Mouse (Mus musculus) forebrain, postnatal 0 days (tissue): Measurements from ENCODE around the gene Fam3c. TPM values are rescaled to one million over a fixed set of nuclear protein-coding genes. Genes with fewer than 3 reads are reported as not detected.

Experiments
- ATAC-seq: fragments of 200-750 bp; cut with Nextera tagmentation; 2 replicates; pipeline ENCODE4 v1.8.0; 2017; ENCODE audit warnings: mild to moderate bottlenecking, moderate library complexity
- DNase-seq: peaks from one replicate; pipeline ENCODE4 v3.0.0-alpha.2; 2015
- H3K27ac ChIP-seq: fragments of 300-500 bp; sonication (generic); 2 replicates; pipeline ENCODE4 v1.5.1; 2014; ENCODE audit warnings: low read depth, mild to moderate bottlenecking, antibody characterized with exemption, low read length, moderate library complexity, mixed read lengths
- H3K27me3 ChIP-seq: fragments of 300-500 bp; sonication (generic); 2 replicates; pipeline ENCODE4 v1.6.1; 2014; ENCODE audit warnings: mild to moderate bottlenecking, low read length, mixed read lengths; ENCODE audit not compliant: insufficient read depth
- H3K36me3 ChIP-seq: fragments of 300-500 bp; sonication (generic); 2 replicates; pipeline ENCODE4 v1.6.1; 2014; ENCODE audit warnings: mild to moderate bottlenecking, moderate library complexity; ENCODE audit not compliant: insufficient read depth
- H3K4me1 ChIP-seq: fragments of 300-500 bp; sonication (generic); 2 replicates; pipeline ENCODE4 v1.6.1; 2014; ENCODE audit warnings: antibody characterized with exemption; ENCODE audit not compliant: insufficient read depth
- H3K4me2 ChIP-seq: fragments of 300-500 bp; sonication (generic); 2 replicates; pipeline ENCODE4 v1.6.1; 2014; ENCODE audit warnings: low read depth, mild to moderate bottlenecking, moderate library complexity
- H3K4me3 ChIP-seq: fragments of 300-500 bp; sonication (generic); 2 replicates; pipeline ENCODE4 v1.5.1; 2014; ENCODE audit warnings: low read depth, low read length, mixed read lengths
- H3K9ac ChIP-seq: fragments of 300-500 bp; sonication (generic); 2 replicates; pipeline ENCODE4 v1.6.1; 2014; ENCODE audit warnings: mild to moderate bottlenecking
- H3K9me3 ChIP-seq: fragments of 300-500 bp; sonication (generic); 2 replicates; pipeline ENCODE4 v1.6.1; 2016; ENCODE audit warnings: low read length
- CTCF ChIP-seq: sonication (generic); IDR thresholded peaks from 2 replicates; pipeline ENCODE4 v1.5.1; 2016; ENCODE audit warnings: antibody characterized with exemption, control low read depth, low read depth
- WGBS: fragments of 180-500 bp; shearing (Covaris S2); extraction: QIAGEN DNeasy Blood & Tissue Kit; methylation state at CpG from one replicate; pipeline ENCODE4 v1.1.7; 2014; 5-methylcytosine and 5-hydroxymethylcytosine counted together
- polyA plus RNA-seq: library from polyadenylated mRNA; unstranded; fragments of >200 nt; fragmentation: Nextera tagmentation; extraction: Ambion mirVana; gene quantifications from 2 replicates; pipeline ENCODE4 v1.2.1, GENCODE M21; 2015
- total RNA-seq: library from RNA; depleted of rRNA; stranded (reverse); fragments of >200 nt; gene quantifications from 2 replicates; pipeline ENCODE4 v1.2.3, GENCODE M21; 2014

Gene Fam3c
- total and polyA plus RNA-seq, 2 experiments from 2014 or later, result 49.7 to 98.9 TPM

DNA sequence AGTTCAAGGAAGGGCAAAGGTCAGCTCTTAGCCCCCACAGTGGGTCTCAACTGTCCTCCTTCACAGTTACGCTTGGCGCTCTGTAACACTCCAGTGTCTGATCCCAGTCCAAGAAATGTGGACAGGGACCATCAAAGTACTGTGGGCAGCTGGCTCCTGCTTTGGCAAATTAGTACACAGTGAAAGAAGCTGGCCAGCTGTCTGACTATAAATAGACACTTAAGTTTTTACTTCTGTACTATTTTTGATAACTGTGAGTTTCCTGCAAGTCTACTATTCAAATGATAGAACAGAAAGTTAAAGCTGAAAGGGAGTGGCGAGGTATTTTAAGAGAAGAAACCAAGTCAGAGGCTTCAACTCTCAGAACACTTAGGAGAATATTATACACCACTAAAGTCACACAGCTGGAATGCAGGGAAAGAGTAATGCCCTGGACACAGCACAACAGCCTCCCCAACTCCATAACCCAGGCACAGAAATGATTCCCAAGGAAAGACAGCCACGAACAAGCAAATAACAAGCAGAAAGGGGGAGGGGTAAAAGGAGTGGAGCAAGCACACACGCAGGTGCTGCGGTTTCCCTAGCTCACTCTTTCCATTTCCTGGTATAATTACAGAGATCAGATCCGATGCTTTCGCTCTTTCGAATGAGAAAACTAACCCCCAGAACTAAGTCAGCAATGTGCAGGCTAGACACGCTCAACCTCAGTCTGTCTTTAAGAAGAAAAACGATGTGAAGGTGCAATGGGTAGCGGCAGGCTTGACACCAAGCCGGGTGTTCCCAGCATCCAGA is 25.7 kb downstream of the Fam3c start:
- Histone ChIP-seq H3K4me3 (no peak overlapping the region), H3K27ac (no peak overlapping the region), H3K4me1 (no peaks in the 10 kb centered on the region), H3K9ac (no peak overlapping the region), H3K36me3 (peaks cover 4% of the 10 kb centered on the region; the same call in 1 of the 2 replicates), H3K27me3 (no peaks in the 10 kb centered on the region), H3K9me3 (no peaks in the 10 kb centered on the region), H3K4me2 (no peak overlapping the region)
- 89% methylated on average over 13 of the region's 13 CpGs for WGBS
- TF ChIP-seq CTCF, result no peak
- DNase-seq (no peak), ATAC-seq (no peak)

GRCm38 (mm10) chr6:22327931-22328330 is 28.1 kb downstream of the Fam3c start:
- WGBS, result 82% methylated on average over 8 of the region's 8 CpGs
- Histone ChIP-seq H3K27me3 (no peaks in the 10 kb centered on the region), H3K9me3 (no peaks in the 10 kb centered on the region), H3K9ac (no peak overlapping the region), H3K36me3 (peaks cover 7% of the 10 kb centered on the region; the same call in 1 of the 2 replicates), H3K4me2 (no peak overlapping the region), H3K4me3 (no peak overlapping the region), H3K4me1 (no peaks in the 10 kb centered on the region), H3K27ac (no peak overlapping the region)
- TF ChIP-seq CTCF, result no peak
- no peak for ATAC-seq
- no peak for DNase-seq

- Histone ChIP-seq H3K27me3 (no peaks in the 10 kb centered on the region), H3K9ac (no peak overlapping the region), H3K4me3 (no peak overlapping the region), H3K27ac (no peak overlapping the region), H3K4me1 (no peaks in the 10 kb centered on the region), H3K4me2 (no peak overlapping the region), H3K36me3 (peaks cover 7% of the 10 kb centered on the region; the same call in 1 of the 2 replicates), H3K9me3 (no peaks in the 10 kb centered on the region)
- DNase-seq (no peak), ATAC-seq (no peak)
- TF ChIP-seq CTCF, result no peak
- 49% methylated on average over 4 of the region's 4 CpGs for WGBS
These were observed 29.0 kb downstream of the Fam3c start for GRCm38 (mm10) chr6:22327091-22327490.

GRCm38 (mm10) chr6:22326289-22326688 is 29.8 kb downstream of the Fam3c start:
- Histone ChIP-seq H3K4me3 (no peak overlapping the region), H3K27me3 (no peaks in the 10 kb centered on the region), H3K9ac (no peak overlapping the region), H3K4me2 (no peak overlapping the region), H3K36me3 (peaks cover 7% of the 10 kb centered on the region; the same call in 1 of the 2 replicates), H3K9me3 (no peaks in the 10 kb centered on the region), H3K27ac (no peak overlapping the region), H3K4me1 (no peaks in the 10 kb centered on the region)
- WGBS, result 76% methylated on average over 4 of the region's 4 CpGs
- DNase-seq, result no peak
- no peak for TF ChIP-seq CTCF
- ATAC-seq, result no peak

DNA sequence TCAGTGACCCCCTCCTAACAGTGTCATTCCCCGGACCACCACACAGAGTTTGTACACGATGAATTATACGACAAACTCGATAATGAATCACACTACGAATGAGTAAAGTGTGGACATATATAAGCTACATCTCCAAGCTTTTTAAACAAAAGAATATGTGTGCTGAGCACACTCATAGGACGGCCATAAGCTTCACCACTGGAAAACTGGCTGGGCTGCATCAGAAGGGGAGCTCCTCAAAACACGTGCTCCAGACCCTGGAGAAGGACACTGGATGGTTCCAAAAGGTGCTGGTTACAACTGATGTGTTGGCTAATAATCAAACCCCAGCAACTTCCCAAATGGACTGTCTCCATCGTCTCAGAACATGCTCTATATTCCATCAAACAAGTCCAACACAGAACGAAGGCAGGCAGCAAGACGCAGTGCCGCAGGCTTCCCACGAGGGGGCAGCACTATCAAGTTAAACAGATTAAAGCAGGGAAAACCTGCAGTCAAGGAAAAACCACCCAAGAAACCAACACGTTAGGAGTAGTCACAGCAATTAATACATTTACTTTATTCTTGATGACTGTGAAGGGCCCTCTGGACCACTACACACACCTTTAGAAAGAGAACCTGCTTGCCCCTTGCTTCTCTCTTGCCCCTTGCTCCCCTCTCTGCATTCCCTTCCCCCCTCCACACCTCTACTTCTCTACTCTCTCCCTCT is 30.5 kb downstream of the Fam3c start:
- Histone ChIP-seq H3K9me3 (no peaks in the 10 kb centered on the region), H3K4me2 (no peak overlapping the region), H3K4me3 (no peak overlapping the region), H3K27me3 (no peaks in the 10 kb centered on the region), H3K36me3 (peaks cover 8% of the 10 kb centered on the region), H3K9ac (no peak overlapping the region), H3K4me1 (no peaks in the 10 kb centered on the region), H3K27ac (no peak overlapping the region)
- 55% methylated on average over 13 of the region's 13 CpGs for WGBS
- DNase-seq, result peak; percentile 93
- peak; percentile 95 for TF ChIP-seq CTCF
- ATAC-seq, result peak; percentile 77

GRCm38 (mm10) chr6:22298059-22298458 is 58.0 kb downstream of the Fam3c start:
- H3K4me3 ChIP-seq, result no peak overlapping the region
- WGBS, result 71% methylated on average over 14 of the region's 14 CpGs

GRCm38 (mm10) chr6:22297028-22297427 is 59.0 kb downstream of the Fam3c start:
- Histone ChIP-seq H3K4me1 (no peaks in the 10 kb centered on the region), H3K27ac (no peak overlapping the region), H3K36me3 (no peaks in the 10 kb centered on the region), H3K9ac (no peak overlapping the region), H3K27me3 (peaks cover 2% of the 10 kb centered on the region; the same call in 1 of the 2 replicates), H3K4me3 (no peak overlapping the region), H3K9me3 (no peaks in the 10 kb centered on the region), H3K4me2 (no peak overlapping the region)
- WGBS, result 83% methylated on average over 6 of the region's 6 CpGs
- DNase-seq (no peak), ATAC-seq (no peak)
- TF ChIP-seq CTCF, result no peak

More at GRCm38 (mm10) chr6:22298059-22298458, 58.0 kb downstream of the Fam3c start:
- H3K27ac ChIP-seq, result no peak overlapping the region
- no peaks in the 10 kb centered on the region for H3K27me3 ChIP-seq
- no peaks in the 10 kb centered on the region for H3K4me1 ChIP-seq
- no peak overlapping the region for H3K9ac ChIP-seq
- no peaks in the 10 kb centered on the region for H3K9me3 ChIP-seq
- no peak overlapping the region for H3K4me2 ChIP-seq
- ATAC-seq, result no peak
- TF ChIP-seq CTCF, result no peak
- no peak for DNase-seq
- no peaks in the 10 kb centered on the region for H3K36me3 ChIP-seq
